Mouse (Mus musculus): Measurements from ENCODE around the gene Col20a1.

GRCm38 (mm10) chr2:181058193-181058592 lies 71.9 kb downstream of the Col20a1 start:
- TF ChIP-seq POLR2A (IDR thresholded peaks at IDR 0.05; ENCODE audit: extremely low read depth, insufficient read depth, low read length) (no peak), CTCF (IDR thresholded peaks at IDR 0.05; ENCODE audit: low read depth, low read length) (no peak)

Measured in liver, adult 2 months (tissue).